Mouse (Mus musculus) layer of hippocampus, postnatal 14 days (tissue): ENCODE data around the gene Lsm7. TPM values are rescaled to one million over a fixed set of nuclear protein-coding genes. Genes with fewer than 3 reads are reported as not detected.
"Not testable (repeated sequence)": the region's sequence is repeated elsewhere in the genome, so short reads cannot be mapped to it uniquely, and the experiment has no call there.

Source experiments
- DNase-seq, 2 experiments: peaks; one replicate each; pipeline ENCODE4 v3.0.0; 2021 to 2022; ENCODE audit warnings: low spot score in 2 of 2, mixed read lengths in 1 of 2
- total RNA-seq, 2 experiments: library from RNA; stranded (reverse); gene quantifications; 2 replicates each; pipeline ENCODE4 v1.2.3; 2021

The Lsm7 gene
- total RNA-seq, 2 experiments from 2014 or later: 47.7 to 50.5 TPM

GRCm38 (mm10) chr10:80839848-80840247 lies 15.2 kb downstream of the Lsm7 start:
- DNase-seq: no peak

GRCm38 (mm10) chr10:80838346-80838912 lies 16.6 kb downstream of the Lsm7 start:
- no peak for DNase-seq

DNA sequence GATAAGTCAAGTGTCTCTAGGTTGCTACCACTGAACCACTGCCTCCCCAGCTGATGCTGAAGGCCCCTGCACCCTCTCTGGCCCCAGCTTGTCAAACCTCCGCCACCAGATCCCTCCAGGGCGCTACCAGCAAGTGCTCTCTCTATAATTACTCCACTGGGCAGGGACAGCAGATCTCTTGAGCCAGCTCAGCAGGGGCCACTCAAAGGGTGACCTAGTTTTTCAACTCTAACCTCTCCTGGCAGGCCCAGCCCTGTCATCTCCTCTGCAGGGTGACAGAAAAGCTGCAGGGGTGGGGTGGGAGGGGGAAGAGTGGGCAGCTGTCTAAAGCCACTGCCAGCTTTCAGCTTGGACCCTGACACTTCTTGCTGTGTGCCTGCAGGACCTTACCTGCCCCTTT lies 17.2 kb downstream of the Lsm7 start:
- DNase-seq: no peak

- DNase-seq: no peak
These were observed 18.0 kb downstream of the Lsm7 start for GRCm38 (mm10) chr10:80836949-80837379.

GRCm38 (mm10) chr10:80835617-80836016 lies 19.4 kb downstream of the Lsm7 start:
- DNase-seq: no peak

GRCm38 (mm10) chr10:80832818-80833217 lies 22.2 kb downstream of the Lsm7 start:
- DNase-seq: no peak

DNA sequence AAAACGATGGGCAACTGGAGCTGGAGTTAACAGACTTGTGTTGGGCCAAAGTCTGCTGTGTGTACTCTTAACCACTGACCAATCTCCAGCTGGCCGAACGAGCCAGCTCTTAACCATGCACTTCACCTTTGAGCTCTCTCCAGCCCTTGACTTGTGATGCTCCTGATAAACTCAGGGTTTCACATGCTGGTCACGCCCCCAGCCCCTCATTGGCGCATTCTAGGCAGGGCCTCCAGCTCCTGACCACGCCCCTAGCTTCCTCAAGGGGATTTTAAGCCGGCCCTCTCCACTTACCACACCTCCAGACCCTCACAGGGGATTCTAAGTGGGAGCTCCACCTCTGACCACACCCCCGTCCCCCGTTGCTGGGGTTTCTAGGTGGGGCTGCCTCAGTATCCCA lies 23.9 kb downstream of the Lsm7 start:
- DNase-seq: no peak

GRCm38 (mm10) chr10:80829359-80830278 lies 25.4 kb downstream of the Lsm7 start:
- no peak for DNase-seq

- not testable (repeated sequence) for DNase-seq
These were observed 26.4 kb downstream of the Lsm7 start for GRCm38 (mm10) chr10:80828587-80828986.

DNA sequence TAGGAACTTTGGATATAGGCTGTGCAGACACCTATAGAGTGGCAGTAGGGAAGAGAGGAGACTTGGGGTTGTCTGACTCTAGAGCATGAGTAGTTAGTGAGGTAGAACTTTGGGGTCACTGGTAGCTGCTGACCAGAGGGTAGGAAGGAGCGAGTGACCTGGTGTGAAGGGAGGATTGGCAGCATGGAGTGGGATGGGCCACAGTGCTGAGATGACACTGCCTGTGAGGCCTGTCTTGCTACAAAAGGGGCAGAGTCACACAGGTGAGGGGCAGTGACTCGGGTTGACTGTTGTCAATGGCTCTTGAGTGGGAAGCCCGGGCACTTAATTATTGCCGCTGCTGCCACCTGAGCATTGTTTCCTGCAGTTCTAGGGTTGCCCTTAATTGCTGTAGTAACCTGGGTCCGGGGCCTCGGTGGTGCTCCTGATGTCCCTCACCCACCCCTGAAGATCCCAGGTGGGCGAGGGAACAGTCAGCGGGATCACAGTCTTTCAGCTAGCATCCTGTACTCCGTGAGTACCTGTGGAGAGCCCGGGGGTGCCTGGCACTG lies 27.1 kb downstream of the Lsm7 start:
- no peak for DNase-seq

DNA sequence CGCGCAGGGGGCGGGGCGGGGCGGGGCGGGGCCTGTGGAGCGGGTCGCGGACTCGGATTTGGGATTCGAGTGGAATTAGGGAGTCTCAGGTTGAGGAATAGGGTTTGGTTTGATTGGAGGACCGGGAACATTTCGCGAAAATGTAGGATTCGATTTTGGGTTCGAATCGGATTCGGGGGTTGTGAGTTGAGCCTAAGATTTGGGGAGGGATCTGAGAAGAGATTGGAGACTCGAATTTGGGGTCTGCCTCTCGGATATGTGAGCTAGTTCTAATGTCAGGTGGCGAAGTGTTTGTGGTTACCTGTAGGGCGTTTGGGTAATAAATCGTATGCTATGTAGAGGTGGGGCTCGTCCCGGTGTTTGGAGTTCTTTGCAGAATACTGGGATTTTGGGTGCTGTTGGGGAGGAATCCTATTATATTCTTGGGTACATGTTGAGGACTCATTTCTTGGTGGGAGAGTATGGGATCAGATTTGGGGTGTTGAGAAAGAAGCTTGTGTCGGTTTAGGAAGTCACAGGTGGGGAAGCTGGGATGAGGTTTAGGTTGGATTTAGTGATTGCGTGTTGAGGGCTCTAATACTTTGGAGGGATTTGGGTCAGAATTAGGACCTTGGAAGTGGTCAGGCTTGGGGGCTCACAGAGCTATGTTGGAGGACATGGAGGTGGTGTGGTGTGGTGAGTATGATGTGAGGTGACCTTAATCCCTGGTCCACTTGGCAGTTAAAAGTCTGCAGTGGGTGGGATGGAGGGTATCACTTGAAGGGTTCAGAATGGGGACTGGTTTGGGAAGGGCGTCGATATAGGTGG lies 27.7 kb downstream of the Lsm7 start:
- DNase-seq: no peak

- peak; percentile 99 to 100 for DNase-seq
These were observed 28.6 kb downstream of the Lsm7 start, which contains the start of gene Oaz1 for GRCm38 (mm10) chr10:80826151-80827062. Oaz1 (plus strand) TSS chr10:80826656.

DNA sequence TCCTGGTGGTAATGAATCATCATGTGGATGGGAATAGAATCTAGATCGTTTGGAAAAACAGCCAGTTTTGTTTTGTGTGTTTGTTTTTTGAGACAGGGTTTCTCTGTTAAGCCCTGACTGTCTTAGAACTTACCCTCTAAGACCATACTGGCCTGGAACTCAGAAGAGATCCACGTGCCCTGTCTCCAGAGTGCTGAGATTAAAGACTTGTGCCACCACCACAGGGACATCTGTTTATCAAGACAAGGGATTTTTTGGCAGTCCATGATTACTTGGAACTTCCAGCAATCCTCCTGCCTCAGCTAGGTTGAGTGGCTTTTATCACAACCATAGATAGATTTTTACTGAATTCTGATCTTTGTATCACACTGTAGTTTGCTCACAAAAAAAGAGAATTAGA lies 30.2 kb downstream of the Lsm7 start:
- no peak for DNase-seq

DNA sequence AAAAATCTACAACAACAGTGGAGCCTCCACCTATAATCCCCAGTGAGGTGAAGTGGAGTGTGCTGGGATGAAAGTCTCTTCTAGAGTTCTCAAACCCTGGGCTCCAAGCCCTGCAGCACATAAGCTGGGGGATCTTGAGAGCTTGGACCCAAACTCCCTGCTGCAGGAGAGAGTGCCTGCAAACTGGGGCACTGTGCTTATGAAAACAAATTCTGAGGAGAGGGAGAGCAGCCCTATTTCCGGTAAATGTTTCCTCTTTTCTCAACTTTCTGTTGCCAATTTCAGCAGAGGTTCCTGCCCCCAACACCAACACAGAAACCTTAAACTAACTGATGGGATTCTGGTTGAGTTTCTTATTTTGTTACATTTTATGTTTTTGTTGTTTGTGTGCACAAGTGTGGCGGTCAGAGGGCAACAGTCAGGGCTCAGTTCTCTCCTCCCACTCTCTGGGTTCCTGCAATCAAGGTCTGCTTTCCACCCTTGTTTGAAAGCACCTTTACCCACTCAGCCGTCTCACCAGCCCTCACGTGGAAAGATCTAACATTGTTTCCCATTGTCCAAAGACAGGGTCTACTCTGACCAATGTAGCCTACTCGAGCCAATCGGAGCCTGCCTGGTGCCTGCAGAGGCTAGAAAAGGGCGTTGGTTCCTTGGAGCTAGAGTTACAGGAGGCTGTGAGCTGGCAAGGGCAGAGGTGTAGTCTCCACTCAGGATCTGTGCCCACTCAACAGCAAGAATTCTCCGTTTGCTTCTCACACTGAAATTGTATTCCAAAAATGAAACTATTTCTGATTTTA lies 31.0 kb downstream of the Lsm7 start:
- DNase-seq: no peak

GRCm38 (mm10) chr10:80823316-80823715 lies 31.7 kb downstream of the Lsm7 start:
- DNase-seq: no peak

GRCm38 (mm10) chr10:80822528-80822927 lies 32.5 kb downstream of the Lsm7 start:
- DNase-seq: no peak

DNA sequence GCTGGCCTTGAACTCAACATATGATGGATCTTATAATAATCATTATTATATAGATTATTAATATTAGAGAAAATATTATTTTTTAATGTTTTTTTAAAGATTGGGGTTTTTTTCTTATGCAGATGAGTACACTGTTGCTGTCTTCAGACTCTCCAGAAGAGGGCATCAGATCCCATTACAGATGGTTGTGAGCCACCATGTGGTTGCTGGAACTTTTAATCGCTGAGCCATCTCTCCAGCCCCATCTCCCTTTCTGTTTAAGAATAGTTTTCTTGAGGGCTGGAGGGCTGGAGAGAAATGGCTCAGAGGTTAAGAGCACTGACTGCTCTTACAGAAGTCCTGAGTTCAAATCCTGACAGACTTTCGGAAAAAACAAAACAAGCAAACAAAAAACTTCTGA lies 33.0 kb downstream of the Lsm7 start:
- no peak for DNase-seq

GRCm38 (mm10) chr10:80819406-80819805 lies 35.6 kb downstream of the Lsm7 start:
- DNase-seq: no peak

DNA sequence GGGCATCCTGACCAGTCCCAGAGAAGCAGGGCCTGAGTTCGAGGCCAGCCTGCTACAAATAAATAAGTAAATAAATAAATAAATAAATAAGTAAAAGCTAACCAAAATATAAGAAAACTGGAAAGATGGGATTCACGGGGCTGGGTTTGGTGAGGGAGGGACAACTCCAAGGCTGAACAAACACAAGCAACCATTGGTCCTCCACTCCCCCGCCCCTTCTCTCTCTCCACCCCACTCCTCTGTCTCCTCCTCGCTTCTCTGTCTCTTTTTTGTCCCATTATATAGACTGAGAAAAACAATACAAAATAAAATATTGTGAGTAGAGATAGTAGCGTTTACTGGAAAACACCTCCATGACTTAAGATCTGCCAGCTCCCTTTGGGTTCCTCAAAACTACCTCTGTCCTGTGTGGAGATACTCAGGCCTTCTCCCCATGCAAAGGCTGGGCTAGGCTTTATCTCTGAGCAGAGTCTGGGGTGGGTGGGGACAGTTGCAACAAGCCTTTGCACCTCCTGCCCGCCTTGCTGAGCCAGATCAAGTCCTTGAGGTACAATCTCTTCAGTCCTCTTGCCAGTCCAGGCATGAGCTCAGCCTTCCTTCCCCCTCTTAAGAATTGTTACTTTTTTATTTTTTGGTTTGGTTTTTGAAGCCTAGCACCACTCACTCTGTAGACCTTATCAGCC lies 36.3 kb downstream of the Lsm7 start:
- no peak for DNase-seq
